Comparison of ENCODE assay signal across 13 mouse cellular contexts in genomic region chr13:72636331-72636851, GRCm38 (mm10). TPM values are rescaled to one million over a fixed set of nuclear protein-coding genes. Genes with fewer than 3 reads are reported as not detected.
DNase-seq lines count a peak whose midpoint lies in the region; ATAC-seq and TF ChIP-seq lines count a peak whose summit lies in the region.
"Had no signal": no experiment of that assay in that cellular context is flagged by ENCODE, and none has a peak within 500 bp of the region (broad histone marks: within the 10 kb centered on the region; RNA-seq: fewer than 3 reads in every experiment).

No protein-coding gene starts in this region.

- WGBS in hindbrain, postnatal 0 days = 6% methylated on average over 20 of the region's 20 CpGs

- no peak for TF ChIP-seq CTCF in hindbrain, postnatal 0 days (IDR thresholded peaks at IDR 0.05; ENCODE audit: low read depth)

- intact Hi-C loops in left cerebral cortex, postnatal 14 days (cut with DNase I) = loop anchor here (5.0 kb wide), 1 partner anchor 339 kb away; no protein-coding TSS in a partner anchor

- no peak for ATAC-seq in hindbrain, postnatal 0 days

- DNase-seq in ES-CJ7 (ENCODE audit: low read depth, low spot score) = peak; percentile 23
- peak; percentile 66 for DNase-seq in embryo, embryonic 10 days (ENCODE audit: low spot score)
- peak; percentile 44 for DNase-seq in hindbrain, postnatal 0 days (ENCODE audit: low spot score)
- peak; percentile 67 for DNase-seq in neural tube, embryonic 10.5 days (ENCODE audit: extremely low spot score, low spot score)
- DNase-seq in c-Kit-positive CD71-positive TER-119-positive erythroid progenitor cells, embryonic 14.5 days (ENCODE audit: low spot score) = no peak
- DNase-seq in urinary bladder, adult 2 months (ENCODE audit: low spot score) = no peak
- DNase-seq in left cerebral cortex, postnatal 14 days (ENCODE audit: low spot score in 2 of 2) = no peak
- DNase-seq: kidney, adult 2 months; thymus, adult 18-20 months had no signal

- no peak overlapping the region for H3K4me3 ChIP-seq in hindbrain, postnatal 0 days (ENCODE audit: low read length)
- H3K4me3 ChIP-seq: embryonic facial prominence, embryonic 13.5 days had no signal

- peak overlapping the region; percentile 54; the same call in 1 of the 2 replicates for H3K27ac ChIP-seq in hindbrain, postnatal 0 days
- H3K27ac ChIP-seq: embryonic facial prominence, embryonic 13.5 days had no signal

- H3K4me2 ChIP-seq in hindbrain, postnatal 0 days (ENCODE audit: low read depth, low read length) = peak overlapping the region; percentile 65
- H3K4me2 ChIP-seq: embryonic facial prominence, embryonic 13.5 days had no signal

- H3K9me3 ChIP-seq in hindbrain, postnatal 0 days (ENCODE audit: low read length) = no peaks in the 10 kb centered on the region
- H3K9me3 ChIP-seq: embryonic facial prominence, embryonic 13.5 days had no signal

- no peaks in the 10 kb centered on the region for H3K36me3 ChIP-seq in hindbrain, postnatal 0 days (ENCODE audit: insufficient read depth, low read length)
- H3K36me3 ChIP-seq: embryonic facial prominence, embryonic 13.5 days had no signal

- H3K4me1 ChIP-seq in hindbrain, postnatal 0 days (ENCODE audit: insufficient read depth, low read length) = peaks cover 12% of the 10 kb centered on the region; the same call in 1 of the 2 replicates

- no peak overlapping the region for H3K9ac ChIP-seq in hindbrain, postnatal 0 days (replicated peaks; ENCODE audit: low read length)
- H3K9ac ChIP-seq: embryonic facial prominence, embryonic 13.5 days had no signal

- H3K27me3 ChIP-seq in hindbrain, postnatal 0 days (ENCODE audit: insufficient read depth, low read length) = peaks cover 14% of the 10 kb centered on the region; the same call in 1 of the 2 replicates

RNA-seq across cellular contexts. Expression of gene Irx2, which starts 7.8 kb away (rescaled TPM):
- total RNA-seq in hindbrain, postnatal 0 days (2014; rRNA removed) = 46.9 and 48.7 TPM in 2 replicates
- polyA plus RNA-seq in hindbrain, postnatal 0 days (2015; fragmentation: Nextera tagmentation; extraction: Ambion mirVana) = 23.6 and 24.9 TPM in 2 replicates
- polyA plus RNA-seq in urinary bladder, adult 2 months (2012; rRNA removed) = 1.0 and 2.0 TPM in 2 replicates
- under 1 TPM; 0.25 to 0.42 TPM for total RNA-seq in left cerebral cortex, postnatal 14 days (2021)
- total RNA-seq: liver, adult 2 months; MEL; monocyte, adult 5-6 weeks had no signal
- polyA plus RNA-seq: liver, adult 2 months had no signal

Comparison
In these comparisons a context has a peak if more than half of its experiments do, and no peak if none do; other contexts are left out.
1. DNase-seq: peak in ES-CJ7 (single experiment), embryo, embryonic 10 days (single experiment), hindbrain, postnatal 0 days (single experiment) and neural tube, embryonic 10.5 days (single experiment); none in c-Kit-positive CD71-positive TER-119-positive erythroid progenitor cells, embryonic 14.5 days (single experiment), urinary bladder, adult 2 months (single experiment) and left cerebral cortex, postnatal 14 days (0 of 2).
2. RNA of gene Irx2, which starts 7.8 kb away (total RNA-seq): 46.9 to 48.7 TPM in hindbrain, postnatal 0 days; 0.25 to 0.42 TPM in left cerebral cortex, postnatal 14 days; every median in the first group is over 10 times any median in the second.